Mouse (Mus musculus): ENCODE data around the gene Klk1b26. TPM values are rescaled to one million over a fixed set of nuclear protein-coding genes. Genes with fewer than 3 reads are reported as not detected.

Gene Klk1b26
- not detected for total RNA-seq (2023)

DNA sequence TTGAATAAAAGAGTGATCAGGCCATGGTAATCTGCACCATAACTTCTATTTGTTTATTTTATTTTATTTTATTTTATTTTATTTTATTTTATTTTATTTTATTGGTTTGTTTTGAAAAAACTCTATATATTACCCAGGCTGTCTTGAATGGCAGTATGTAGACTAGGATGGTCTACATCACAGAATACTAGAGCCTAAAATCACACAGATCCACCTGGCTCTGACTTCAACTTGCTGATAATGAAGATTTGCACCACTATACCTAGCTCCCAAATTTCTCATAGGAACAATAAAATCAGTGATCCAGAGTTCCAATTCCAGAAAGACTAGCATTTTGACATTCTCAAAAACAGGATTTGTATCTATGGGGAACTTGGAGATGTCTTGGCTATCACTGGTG is at the start of gene Klk1b26:
Klk1b26 (plus strand) TSS at position 301 of the 400 bp plus-strand sequence.

GRCm38 (mm10) chr7:43966451-43966850 is 45.5 kb upstream of the Klk1b26 start, which contains the start of gene Klk1b1:
Gene Klk1b1 (plus strand): TSS chr7:43966751.

GRCm38 (mm10) chr7:43975761-43976160 is 36.2 kb upstream of the Klk1b26 start, which contains the start of gene Klk1b9:
Gene Klk1b9 (plus strand): TSS chr7:43976061.

GRCm38 (mm10) chr7:43995577-43995976 is 16.4 kb upstream of the Klk1b26 start, which contains the start of gene Klk1b11:
Gene Klk1b11 (plus strand): TSS chr7:43995877.

DNA sequence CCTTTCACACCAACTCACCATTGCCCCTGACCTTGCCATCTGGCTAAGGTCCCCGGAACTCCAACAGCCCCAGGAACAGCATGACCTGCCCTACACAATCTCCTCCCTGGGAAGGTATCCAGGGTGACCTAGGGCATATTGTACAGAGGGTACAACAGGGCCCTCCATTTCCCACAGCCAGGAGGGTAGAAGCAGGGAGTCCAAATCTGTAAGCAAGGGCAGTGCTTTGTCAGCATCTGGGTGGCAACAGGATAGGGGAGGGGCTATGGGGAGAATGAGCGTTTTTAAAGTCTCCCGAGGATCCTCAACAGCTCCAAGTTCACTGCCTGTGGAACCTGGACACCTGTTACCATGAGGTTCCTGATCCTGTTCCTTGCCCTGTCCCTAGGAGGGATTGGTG is 40.0 kb downstream of the Klk1b26 start, which contains the start of gene Klk1b27:
Klk1b27 (plus strand) TSS at position 301 of the 400 bp plus-strand sequence.

Other genes starting within 250 kb of the Klk1b26 start
- not detected for gene Klk12, start 243.3 kb upstream of the Klk1b26 start, total RNA-seq (2023)
- not detected for gene Klk11, start 237.6 kb upstream of the Klk1b26 start, total RNA-seq (2023)
- not detected for gene Klk10, start 231.1 kb upstream of the Klk1b26 start, total RNA-seq (2023)
- not detected for gene Klk9, start 220.3 kb upstream of the Klk1b26 start, total RNA-seq (2023)
- gene Klk8, start 214.6 kb upstream of the Klk1b26 start, total RNA-seq (2023) = 100 to 1,000 TPM; 182 to 192 TPM
- gene Klk7, start 200.9 kb upstream of the Klk1b26 start, total RNA-seq (2023) = 1 to 10 TPM in 1 of 2 experiments, under 1 TPM in 1; 0.76 to 1.3 TPM
- gene Klk6, start 187.7 kb upstream of the Klk1b26 start, total RNA-seq (2023) = not detected
- not detected for gene Klk5, start 170.2 kb upstream of the Klk1b26 start, total RNA-seq (2023)
- not detected for gene Klk4, start 131.0 kb upstream of the Klk1b26 start, total RNA-seq (2023)
- not detected for gene Klk15, start 78.4 kb upstream of the Klk1b26 start, total RNA-seq (2023)
- gene Klk1b8, start 61.5 kb upstream of the Klk1b26 start, total RNA-seq (2023) = not detected
- not detected for gene Klk1b1, start 45.4 kb upstream of the Klk1b26 start, total RNA-seq (2023)
- 1 to 10 TPM in 1 of 2 experiments, not detected in 1; 1.1 TPM for gene Klk1b9, start 36.1 kb upstream of the Klk1b26 start, total RNA-seq (2023)
- not detected for gene Klk1b11, start 16.3 kb upstream of the Klk1b26 start, total RNA-seq (2023)
- gene Klk1b27, start 40.1 kb downstream of the Klk1b26 start, total RNA-seq (2023) = 1 to 10 TPM in 1 of 2 experiments, not detected in 1; 1.1 TPM
- not detected for gene Klk1b21, start 90.2 kb downstream of the Klk1b26 start, total RNA-seq (2023)
- gene Klk1b22, start 100.5 kb downstream of the Klk1b26 start, total RNA-seq (2023) = not detected
- gene Klk1b16, start 124.6 kb downstream of the Klk1b26 start, total RNA-seq (2023) = not detected
- gene Klk1b24, start 176.1 kb downstream of the Klk1b26 start, total RNA-seq (2023) = not detected
- gene Klk1b3, start 186.0 kb downstream of the Klk1b26 start, total RNA-seq (2023) = not detected
- gene Klk1b4, start 195.3 kb downstream of the Klk1b26 start, total RNA-seq (2023) = not detected
- not detected for gene Klk1b5, start 203.8 kb downstream of the Klk1b26 start, total RNA-seq (2023)
- 1 to 10 TPM; 1.2 to 1.8 TPM for gene Klk1, start 213.2 kb downstream of the Klk1b26 start, total RNA-seq (2023)
- not detected for gene Gm36864, start 224.0 kb downstream of the Klk1b26 start, total RNA-seq (2023)
- 1 to 10 TPM; 2.2 to 2.5 TPM for gene 1700028J19Rik, start 234.5 kb downstream of the Klk1b26 start, total RNA-seq (2023)
- 100 to 1,000 TPM; 161 to 167 TPM for gene 2410002F23Rik, start 234.6 kb downstream of the Klk1b26 start, total RNA-seq (2023)
- not detected for gene Acp4, start 245.2 kb downstream of the Klk1b26 start, total RNA-seq (2023)
- gene Gm15517, start 249.3 kb downstream of the Klk1b26 start, total RNA-seq (2023) = not detected